Mouse (Mus musculus): ENCODE results near the gene Gm20924.
"Not testable (repeated sequence)": the region's sequence is repeated elsewhere in the genome, so short reads cannot be mapped to it uniquely, and the experiment has no call there.

Gm20924 gene

DNA sequence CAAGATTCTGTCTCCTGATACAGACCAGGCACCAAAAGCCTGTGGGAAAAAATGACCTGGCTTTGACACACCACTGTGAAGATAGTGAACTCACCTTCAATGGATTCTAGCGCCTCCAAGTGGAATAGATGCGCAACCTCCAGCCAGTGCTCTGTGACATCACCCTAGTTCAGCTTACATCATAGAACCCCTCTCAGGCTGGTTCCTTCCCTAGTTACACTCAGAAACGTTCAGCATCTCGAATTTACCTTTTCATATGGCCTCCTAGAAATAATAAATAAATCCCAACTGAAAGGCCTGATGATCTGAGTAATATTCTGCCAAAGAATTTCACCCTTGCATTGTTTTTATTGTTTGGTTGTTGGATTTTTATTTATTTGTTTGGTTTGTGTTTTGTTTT, at the start of gene Gm20924:
Gene Gm20924, minus strand, starts transcription at position 101 of the 400 bp plus-strand sequence.
- not testable (repeated sequence) for DNase-seq (ENCODE audit: low spot score in 2 of 2)
